Mouse (Mus musculus): Measurements from ENCODE around the gene Top2b.
A peak's percentile ranks its signal among the peaks of the same experiment; 100 is the strongest.

The Top2b gene

DNA sequence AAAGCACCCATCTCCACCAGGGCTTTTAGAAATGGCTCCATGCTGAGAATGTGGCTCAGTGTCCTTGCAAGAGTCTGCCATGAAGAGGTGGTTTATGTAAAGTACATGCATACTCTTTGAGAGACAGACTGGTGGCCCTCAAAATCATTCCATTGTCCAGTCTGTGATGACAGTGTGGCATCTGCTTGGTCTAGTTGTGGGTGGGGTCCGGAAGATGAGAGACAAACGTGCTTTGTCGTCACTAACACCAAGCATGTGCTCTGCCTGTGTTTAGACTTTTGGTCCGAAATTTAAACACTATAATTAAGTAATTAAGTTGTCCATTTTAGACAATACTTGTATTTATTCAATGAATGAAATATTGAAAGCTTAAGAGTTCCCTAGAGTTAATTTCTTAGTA is 49.2 kb downstream of the Top2b start:
- no peak for DNase-seq (ENCODE audit: low spot score)

DNA sequence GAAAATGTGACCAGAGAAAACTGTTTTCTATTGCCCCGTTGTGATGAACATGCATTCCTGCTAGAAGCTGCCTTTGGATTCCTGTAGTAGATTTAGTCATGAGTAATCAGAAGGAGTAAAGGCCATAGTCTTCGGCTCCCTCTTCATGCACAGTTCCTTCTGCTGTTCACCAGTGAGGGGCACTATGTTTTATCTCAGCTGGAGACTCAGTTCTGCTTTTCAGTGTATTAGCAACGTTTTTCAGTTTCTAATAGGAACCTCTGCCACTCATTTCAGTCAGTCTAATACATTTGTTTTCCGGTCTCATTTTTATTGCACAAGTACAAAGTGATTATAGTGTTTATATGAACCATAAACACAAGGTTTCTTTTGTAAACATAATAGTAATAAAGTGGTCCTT is 62.6 kb downstream of the Top2b start:
- no peak for DNase-seq (ENCODE audit: low spot score)

DNA sequence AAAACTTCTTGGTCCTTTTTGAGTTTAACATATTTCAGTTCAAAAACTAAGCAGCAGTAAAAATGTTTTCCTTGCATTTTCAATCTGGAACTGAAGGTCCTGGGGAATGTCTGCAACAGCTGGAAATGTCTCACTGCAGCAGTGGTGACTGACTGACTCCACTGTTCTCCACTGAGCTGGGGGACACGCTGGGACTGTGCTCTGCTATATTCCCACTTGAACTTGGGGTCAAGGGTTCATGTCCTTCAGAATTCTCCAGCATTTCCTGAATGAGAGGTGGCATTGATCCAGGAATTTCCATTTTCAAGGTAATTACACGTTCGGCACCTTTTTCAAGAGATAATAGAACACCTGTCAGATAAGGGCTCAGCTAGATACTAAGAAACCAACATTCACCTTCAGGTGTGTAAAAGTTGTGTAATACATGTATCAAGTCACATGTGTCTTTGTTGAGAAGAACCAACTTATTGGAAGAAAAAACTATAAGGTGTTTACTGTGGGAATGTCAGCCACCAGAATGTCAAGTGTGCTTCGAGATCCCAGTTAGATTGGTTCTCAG is 67.0 kb downstream of the Top2b start:
- DNase-seq (ENCODE audit: low spot score), result no peak

DNA sequence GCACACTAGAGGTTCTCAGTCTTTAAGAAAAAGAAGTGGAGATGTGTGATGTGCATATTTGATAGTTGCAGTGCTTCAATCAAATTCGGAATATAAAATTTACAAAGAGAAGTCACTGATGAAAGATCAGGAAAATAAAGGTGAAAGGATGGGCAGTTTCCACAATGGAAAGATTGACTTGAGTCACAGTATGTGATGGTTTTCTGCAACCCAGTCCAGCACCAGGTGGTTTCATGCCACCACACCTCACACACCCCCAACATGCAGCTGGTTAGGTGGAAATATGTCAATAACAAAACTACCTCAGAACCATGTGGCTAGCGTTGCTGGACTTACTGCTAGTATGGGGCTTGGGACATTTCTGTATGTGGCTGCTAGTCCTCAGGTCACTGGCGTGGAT is 67.6 kb downstream of the Top2b start:
- no peak for DNase-seq (ENCODE audit: low spot score)

DNA sequence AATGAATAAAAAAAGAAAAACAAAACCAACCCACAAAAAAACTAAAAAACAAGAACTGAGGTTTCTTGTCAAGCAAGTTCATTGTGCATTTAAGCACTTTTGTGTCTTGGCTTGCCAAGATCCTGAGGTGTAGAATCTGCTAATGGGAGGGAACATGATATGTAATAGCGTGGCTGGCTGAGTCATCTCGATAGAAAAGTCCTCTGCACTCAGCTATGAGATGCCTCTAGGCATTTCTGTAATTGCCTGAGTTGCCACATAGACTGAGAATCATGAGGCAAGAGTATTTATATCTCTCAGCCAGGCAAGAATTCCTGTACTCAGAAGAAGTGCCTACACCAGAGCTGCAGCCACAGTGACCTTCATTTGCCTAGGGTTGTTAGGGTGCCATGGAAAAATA is 68.2 kb downstream of the Top2b start:
- DNase-seq (ENCODE audit: low spot score), result no peak

DNA sequence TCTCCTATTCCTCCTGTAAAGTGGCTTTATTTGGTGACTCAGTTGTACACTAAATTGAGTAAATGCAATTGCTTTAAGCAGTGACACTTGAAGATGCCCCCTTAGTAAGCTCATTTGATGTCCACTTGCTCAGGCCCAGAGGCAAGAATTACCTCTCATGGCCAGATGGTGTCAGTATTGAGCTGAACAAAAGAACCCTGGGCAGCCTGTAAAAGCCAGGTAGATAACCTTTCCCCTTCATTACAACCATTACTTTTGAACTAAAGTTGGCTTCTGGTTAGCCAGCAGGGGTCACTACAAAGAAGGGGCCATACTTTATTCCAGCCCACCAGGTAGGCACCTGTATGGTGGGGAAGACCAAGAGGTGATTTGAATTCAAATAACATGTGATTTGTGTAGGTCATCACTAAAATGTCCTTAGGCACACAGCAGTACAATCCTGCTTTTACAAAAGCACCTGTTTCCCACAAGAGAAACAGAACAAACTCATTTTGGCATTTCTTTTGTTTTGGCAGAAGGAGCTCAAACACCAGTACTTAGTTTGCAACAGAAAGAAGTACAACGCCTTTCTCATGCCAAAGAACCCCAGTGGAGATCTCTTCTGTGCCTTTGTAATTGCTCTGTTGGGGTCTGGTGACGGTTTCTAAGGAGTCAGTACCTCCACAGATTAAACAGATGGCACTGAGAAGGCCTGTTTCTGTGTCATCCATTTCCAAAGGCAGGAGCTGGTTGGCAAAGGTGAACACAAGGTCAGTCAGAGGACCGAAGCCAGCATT is 69.6 kb downstream of the Top2b start:
- peak; percentile 55 for DNase-seq (ENCODE audit: low spot score)

DNA sequence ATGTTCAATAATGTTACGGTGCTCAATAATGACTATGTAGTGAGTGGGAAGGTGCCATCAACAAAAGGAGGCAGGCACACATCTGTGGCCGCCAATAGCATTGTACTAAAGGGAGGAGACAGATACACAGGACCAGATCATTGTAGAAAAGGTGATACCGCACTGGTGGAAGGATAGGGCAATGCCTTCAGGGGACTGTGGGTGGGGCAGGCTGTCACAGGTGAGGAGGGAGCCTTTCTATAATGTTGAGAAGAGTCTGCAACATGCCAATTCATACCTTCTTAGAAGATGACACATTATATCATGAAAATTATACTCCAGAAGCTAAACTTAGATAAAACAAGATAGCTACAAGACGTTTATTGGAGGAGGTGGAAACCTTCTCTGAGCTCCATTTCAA is 72.4 kb downstream of the Top2b start:
- no peak for DNase-seq (ENCODE audit: low spot score)

DNA sequence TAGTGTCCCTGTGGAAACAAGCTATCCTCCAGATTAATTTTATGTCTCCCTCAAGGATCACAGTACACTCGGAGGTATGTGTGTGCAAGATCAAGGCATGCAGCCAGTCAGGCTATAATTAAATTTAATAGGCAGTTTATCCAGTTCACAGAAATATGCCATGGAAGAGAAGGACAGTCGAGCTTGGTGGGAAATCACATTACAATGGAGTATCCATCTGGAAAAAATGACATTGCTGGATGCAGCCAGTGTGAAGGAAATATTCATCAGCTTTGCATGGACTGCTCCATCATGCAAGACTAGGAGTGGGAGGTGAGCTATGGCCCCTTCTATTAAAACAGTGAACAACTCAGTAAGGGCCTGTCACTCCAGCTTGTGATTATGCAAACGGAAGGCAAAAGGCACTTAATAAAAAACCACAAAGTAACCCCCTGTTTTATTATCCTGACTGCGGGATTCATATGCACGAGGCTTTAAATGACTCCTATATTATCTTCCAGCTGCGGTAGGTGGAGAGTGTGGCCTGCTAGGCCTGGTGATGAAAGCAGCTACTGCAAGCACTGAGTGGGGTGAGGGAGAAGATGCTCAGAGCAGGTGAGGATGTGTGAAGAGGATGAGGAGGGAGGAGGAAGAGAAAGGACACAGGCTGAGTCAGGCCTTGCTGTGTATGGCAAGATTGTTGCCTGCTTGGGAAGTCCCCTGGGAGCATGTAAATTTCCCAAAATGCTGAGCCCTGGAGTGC is 74.6 kb downstream of the Top2b start:
- no peak for DNase-seq (ENCODE audit: low spot score)

DNA sequence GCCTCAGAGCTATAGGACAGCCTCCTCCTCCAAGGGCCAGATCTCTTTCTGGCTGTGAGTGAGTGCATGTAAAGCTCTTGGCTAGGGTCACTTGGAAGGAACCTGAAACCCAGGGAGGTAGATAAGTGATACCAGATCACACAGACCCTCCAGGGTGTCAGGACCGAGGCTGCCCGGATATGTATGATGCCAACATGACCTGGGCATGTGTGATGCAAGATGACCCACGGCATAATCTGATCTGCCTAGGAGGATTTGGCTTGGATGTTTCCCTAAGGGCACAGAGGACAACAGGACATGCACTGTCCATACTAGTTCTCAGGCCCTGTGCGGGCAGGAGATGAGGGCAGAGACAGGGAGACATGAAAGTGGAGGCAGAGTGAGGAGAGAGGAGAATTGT is 79.9 kb downstream of the Top2b start:
- no peak for DNase-seq (ENCODE audit: low spot score)

DNA sequence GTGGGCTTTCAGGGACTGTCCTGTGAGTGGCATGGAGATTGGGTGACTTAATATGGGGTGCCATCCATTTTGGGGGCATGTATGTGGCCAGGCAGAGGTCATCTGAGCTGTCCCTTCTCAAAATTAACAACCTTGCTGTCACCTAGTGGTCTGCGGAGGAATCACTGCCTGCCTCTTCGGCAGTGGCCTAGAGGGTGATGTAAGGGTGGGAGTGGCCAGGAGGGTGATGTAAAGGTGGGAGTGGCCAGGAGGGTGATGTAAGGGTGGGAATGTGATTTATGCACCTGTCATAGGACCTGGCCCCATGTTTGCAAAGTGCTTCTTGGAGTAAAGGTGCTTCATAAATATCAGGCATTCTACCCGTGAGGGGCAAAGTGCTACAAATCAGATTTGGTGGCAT is 82.6 kb downstream of the Top2b start:
- no peak for DNase-seq (ENCODE audit: low spot score)

DNA sequence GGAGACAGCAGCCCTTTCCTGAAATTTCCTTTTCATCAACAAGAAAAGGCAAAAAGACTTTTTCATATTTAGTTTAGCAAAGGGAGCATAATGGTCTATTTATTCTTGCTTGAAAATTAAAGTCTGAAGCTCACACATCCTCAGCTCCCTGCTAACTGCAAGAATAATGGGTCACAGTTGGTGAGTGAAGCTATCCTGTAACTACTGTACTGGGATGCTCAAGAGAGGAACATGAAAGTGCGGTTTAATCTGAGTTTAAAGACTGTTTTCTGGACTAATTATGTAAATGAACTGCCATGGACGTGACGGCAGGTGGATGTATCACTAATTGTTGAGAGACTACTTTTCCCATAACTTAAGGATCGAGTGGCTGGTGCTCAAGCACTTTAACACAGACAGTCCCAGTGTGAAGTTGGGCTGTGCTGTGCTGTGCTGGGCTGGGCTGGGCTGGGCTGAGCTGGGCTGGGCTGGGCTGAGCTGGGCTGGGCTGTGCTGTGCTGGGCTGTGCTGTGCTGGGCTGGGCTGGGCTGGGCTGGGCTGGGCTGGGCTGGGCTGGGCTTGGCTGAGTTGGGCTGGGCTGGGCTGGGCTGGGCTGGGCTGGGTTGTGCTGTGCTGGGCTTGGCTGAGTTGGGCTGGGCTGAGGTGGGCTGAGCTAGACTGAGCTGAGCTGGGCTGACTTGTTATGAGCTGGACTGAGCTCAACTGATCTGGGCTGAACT is 83.4 kb downstream of the Top2b start:
- DNase-seq (ENCODE audit: low spot score), result no peak

DNA sequence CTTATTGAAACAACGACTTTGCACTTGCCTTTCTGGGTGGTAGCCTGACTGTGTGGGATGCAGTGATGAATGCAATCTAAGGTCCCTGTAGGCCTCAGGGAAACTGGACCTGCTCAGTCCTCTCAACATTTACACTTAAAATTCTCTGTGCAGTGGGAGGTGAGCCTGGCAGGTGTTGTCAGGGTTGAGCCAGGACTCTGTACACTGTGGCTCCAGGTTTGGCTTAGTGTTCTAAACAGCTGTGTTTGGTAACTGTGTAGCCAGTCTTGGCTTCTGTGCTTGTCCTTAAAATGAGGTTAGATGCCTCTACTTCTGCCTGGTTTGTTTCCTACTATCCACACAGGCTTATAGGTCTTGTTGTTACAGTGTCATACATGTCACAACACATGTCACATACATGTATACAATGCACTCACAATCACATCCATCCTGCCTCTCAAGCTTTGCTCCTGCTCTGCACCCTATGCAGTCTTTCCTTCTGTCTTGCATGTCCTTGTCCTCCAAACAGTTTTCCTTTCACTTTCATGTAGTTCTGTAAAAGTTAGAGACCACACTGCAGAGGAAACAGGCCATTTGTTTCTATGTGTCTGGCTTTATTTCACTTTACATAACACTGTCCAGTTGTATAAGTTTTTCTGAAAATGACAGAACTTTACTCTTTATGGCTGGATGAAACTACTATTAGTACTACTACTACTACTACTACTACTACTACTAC is 113.8 kb downstream of the Top2b start:
- no peak for DNase-seq (ENCODE audit: low spot score)

DNA sequence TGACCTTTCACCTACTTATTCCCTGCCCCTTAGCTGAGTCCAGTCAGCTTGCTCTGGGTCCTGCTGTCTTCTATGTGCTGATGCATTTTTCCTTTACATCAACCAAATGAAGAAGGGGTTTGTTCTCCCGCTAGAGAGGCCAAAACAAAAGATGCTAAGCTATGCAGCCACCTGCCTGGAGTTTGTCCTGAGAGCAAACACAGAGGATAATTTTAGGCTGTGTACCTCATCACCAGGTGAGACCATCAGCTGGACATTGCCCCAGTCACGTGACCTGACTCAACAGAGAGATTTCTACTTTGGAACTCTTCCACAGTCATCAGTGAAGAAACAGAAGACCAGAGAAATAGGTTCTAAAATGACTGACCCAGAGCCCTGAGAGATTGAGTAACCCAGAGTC is 114.5 kb downstream of the Top2b start:
- no peak for DNase-seq (ENCODE audit: low spot score)

DNA sequence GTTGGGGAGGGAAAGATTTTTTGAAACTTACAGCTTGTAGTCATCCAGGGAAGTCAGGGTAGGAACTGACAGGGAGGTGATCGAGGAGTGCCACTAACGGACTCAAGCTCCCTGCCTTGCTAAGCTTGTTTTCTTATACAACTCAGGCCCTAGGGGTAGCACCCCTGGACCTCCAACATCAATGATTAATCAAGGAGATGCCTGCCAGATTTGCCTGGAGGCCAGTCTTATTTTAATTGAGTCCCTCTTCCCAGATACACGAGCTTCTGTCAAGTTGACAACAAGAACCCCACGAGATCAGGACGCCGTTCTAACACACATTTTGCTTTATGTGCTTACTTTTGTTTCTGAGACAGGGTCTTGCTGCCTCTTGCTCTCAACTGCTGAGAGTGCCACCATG is 115.6 kb downstream of the Top2b start:
- no peak for DNase-seq (ENCODE audit: low spot score)

DNA sequence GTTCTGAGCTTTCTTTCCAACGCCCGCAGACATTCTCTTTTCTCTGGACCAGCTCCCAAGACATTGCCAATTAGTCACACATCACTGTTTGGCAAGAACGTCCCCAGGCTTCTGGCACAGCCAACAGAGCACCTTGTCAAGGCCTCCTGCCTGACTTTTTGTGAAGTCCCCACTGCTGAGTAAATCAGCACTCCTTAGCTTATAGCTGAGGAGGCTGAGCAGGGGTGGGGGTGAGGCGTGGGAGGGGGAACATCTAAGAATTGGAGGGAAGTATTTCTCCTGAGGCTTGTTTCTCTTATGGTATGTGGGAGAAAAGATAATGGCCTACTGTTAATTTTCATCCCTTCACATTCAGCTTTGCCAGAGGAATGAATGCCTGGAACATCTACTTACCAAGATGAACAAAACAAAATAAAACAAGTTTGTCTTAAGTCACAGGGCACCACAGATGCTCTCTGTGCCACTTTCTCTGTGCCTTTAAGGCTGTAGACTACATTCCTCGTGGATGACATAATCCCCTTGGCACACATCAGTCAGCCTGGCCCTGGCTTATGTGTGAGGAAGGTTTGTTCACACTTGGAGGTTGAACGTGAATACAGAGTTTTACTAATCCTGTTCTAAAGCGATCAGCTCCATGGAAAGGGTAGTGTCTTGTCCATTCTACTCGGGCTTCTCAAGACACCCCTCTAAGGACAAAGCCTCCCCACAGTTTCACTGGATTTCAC is 118.8 kb downstream of the Top2b start:
- no peak for DNase-seq (ENCODE audit: low spot score)
